Mouse (Mus musculus) intestine, embryonic 16.5 days (tissue): Measurements from ENCODE around the gene Gjd3. TPM values are rescaled to one million over a fixed set of nuclear protein-coding genes. Genes with fewer than 3 reads are reported as not detected.

Source experiments
- ATAC-seq: fragments of 200-750 bp; cut with Nextera tagmentation; 2 replicates; pipeline ENCODE4 v1.8.0; 2017; ENCODE audit warnings: moderate TSS enrichment, moderate library complexity
- H3K27ac ChIP-seq: fragments of 300-500 bp; sonication (generic); 2 replicates; pipeline ENCODE4 v1.5.1; 2014; ENCODE audit warnings: mild to moderate bottlenecking, low read length
- H3K27me3 ChIP-seq: fragments of 300-500 bp; sonication (generic); replicated peaks from 2 replicates; pipeline ENCODE4 v1.6.1; 2014; ENCODE audit warnings: low read length, control low read depth, mixed read lengths; ENCODE audit not compliant: control insufficient read depth, insufficient read depth
- H3K36me3 ChIP-seq: fragments of 300-500 bp; sonication (generic); 2 replicates; pipeline ENCODE4 v1.6.1; 2014; ENCODE audit warnings: low read length, control low read depth; ENCODE audit not compliant: control insufficient read depth, insufficient read depth
- H3K4me1 ChIP-seq: fragments of 300-500 bp; sonication (generic); 2 replicates; pipeline ENCODE4 v1.6.1; 2014; ENCODE audit warnings: low read length, control low read depth, mixed read lengths; ENCODE audit not compliant: control insufficient read depth, insufficient read depth
- H3K4me2 ChIP-seq: fragments of 300-500 bp; sonication (generic); 2 replicates; pipeline ENCODE4 v1.6.1; 2014; ENCODE audit warnings: low read depth, low read length, control low read depth
- H3K4me3 ChIP-seq: fragments of 300-500 bp; sonication (generic); 2 replicates; pipeline ENCODE4 v1.5.1; 2014; ENCODE audit warnings: mild to moderate bottlenecking, low read length
- H3K9ac ChIP-seq: fragments of 300-500 bp; sonication (generic); 2 replicates; pipeline ENCODE4 v1.6.1; 2014; ENCODE audit warnings: low read depth, low read length
- H3K9me3 ChIP-seq: fragments of 300-500 bp; sonication (generic); 2 replicates; pipeline ENCODE4 v1.6.1; 2016; ENCODE audit warnings: low read length, control low read depth; ENCODE audit not compliant: control insufficient read depth
- WGBS: fragments of 180-500 bp; shearing (Covaris S2); extraction: QIAGEN DNeasy Blood & Tissue Kit; methylation state at CpG from one replicate; pipeline ENCODE4 v1.1.7; 2014; 5-methylcytosine and 5-hydroxymethylcytosine counted together
- polyA plus RNA-seq: library from polyadenylated mRNA; unstranded; fragments of >200 nt; fragmentation: Nextera tagmentation; extraction: Ambion mirVana; gene quantifications from 2 replicates; pipeline ENCODE4 v1.2.1, GENCODE M21; 2015

The Gjd3 gene
- polyA plus RNA-seq, 1 experiment from 2014 or later: not detected

DNA sequence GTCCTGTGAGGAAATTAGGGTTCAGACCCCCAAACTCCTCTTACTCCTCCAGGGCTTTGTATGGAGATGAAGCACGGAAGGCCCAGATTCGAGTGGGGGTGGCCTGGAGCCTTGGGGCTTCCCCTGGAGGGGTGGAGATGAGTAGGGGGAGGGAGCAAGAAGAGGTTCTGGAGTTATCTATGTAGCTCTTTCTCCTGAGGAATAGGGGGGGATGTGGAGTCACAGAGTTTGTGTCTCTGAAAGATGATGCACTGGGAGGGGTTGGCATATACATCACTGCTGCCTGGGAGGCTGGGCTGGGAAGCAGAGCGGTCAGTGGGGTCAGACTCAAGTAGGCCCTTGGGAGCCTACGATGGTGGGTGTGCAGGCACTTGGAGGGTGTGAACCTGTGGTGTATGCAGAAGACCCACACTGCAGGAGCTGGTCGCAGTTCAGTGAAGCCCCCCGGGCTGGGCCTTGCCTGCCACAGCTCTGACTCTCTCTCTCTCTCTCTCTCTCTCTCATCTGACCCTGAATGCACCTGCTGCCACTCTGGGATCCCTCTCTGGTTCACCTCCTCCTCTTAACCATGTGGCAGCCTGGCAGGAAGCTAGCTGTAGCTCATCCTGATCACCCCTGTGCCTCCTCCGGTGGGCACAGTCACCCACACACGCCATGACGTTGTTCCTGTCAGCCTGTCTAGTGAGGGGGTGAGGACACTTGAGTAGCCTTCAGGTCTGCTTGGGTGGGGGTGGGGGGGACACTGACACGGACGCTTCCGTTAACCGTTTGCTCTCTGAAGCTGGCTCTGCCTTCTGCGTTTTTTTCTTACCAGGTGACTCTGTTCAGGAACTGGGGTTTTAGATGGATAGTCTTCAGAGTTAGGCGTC, 43.5 kb downstream of the Gjd3 start:
- no peaks in the 10 kb centered on the region for H3K27me3 ChIP-seq
- WGBS: 37% methylated on average over 15 of the region's 15 CpGs
- no peaks in the 10 kb centered on the region for H3K36me3 ChIP-seq
- H3K27ac ChIP-seq: peak overlapping the region; percentile 95
- ATAC-seq: no peak
- H3K9me3 ChIP-seq: no peaks in the 10 kb centered on the region
- H3K4me2 ChIP-seq: peak overlapping the region; percentile 90
- H3K9ac ChIP-seq: peak overlapping the region; percentile 87
- H3K4me3 ChIP-seq: peak overlapping the region; percentile 89
- peaks cover 85% of the 10 kb centered on the region for H3K4me1 ChIP-seq

DNA sequence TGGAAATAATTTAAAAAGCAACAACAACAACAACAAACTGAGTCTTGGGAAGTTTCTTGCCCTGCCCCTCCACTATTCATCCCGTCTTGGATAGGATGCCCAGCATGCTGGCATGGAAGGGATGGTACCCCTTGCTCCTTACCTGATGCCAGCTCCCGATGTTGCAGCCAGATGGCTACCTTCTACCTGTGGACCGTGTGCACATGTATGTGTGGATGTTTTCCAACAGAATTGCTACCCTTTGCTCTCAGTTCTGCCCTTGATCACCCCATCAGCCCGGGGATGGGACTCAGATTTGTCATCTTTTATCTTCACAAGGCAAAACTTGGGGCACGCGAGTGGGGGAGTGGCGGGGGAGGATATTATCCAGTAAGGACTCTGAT, 44.1 kb downstream of the Gjd3 start:
- Histone ChIP-seq H3K27ac (peak overlapping the region; percentile 87), H3K4me1 (peaks cover 81% of the 10 kb centered on the region), H3K9ac (peak overlapping the region; percentile 87), H3K27me3 (no peaks in the 10 kb centered on the region), H3K36me3 (no peaks in the 10 kb centered on the region), H3K4me3 (peak overlapping the region; percentile 89), H3K4me2 (peak overlapping the region; percentile 90), H3K9me3 (no peaks in the 10 kb centered on the region)
- WGBS: 35% methylated on average over 7 of the region's 7 CpGs
- no peak for ATAC-seq

DNA sequence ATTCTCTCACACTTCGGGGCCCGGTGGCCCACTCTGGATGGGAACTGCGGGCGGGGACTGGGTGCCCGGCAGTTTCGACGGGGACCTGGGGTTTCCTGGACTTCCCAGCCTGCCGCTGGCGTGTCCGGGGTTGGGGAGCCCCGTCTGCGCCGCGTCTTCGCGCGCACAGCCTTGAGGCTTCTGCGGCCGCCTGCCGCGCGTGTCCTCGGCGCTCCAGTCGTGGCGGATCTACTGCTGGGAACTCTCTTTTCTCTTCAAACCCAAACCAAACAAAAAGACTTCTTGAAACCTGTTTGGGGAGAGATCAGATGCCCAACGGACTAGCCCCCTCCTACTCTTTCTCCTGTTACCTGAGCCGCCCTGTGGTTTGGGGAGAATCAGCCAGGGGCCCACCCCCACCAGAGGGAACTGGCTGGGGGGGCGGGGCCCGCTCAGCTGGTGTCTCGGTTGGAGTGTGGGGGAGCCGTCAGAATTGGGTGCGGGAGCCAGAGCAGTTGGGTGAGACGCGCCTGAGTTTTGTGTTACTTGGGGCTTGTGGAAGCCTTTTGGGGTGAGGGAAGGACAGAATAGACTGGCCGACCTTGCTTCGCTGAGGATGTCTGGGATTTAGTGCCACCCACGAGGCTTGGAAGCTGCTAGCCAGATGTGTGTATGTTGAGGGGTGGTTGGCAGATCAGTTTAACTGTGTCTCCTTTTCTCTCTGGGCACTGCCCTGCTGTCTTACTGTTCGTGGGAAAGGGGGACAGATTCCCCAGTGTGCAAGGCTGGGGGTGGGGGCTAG, 44.7 kb downstream of the Gjd3 start:
- Histone ChIP-seq H3K4me2 (peak overlapping the region; percentile 90), H3K36me3 (no peaks in the 10 kb centered on the region), H3K9me3 (no peaks in the 10 kb centered on the region), H3K9ac (peak overlapping the region; percentile 87), H3K27ac (peak overlapping the region; percentile 87), H3K4me1 (peaks cover 78% of the 10 kb centered on the region), H3K27me3 (no peaks in the 10 kb centered on the region), H3K4me3 (peak overlapping the region; percentile 89)
- WGBS: under 1% methylated on average over 39 of the region's 39 CpGs
- ATAC-seq: peak; percentile 9

DNA sequence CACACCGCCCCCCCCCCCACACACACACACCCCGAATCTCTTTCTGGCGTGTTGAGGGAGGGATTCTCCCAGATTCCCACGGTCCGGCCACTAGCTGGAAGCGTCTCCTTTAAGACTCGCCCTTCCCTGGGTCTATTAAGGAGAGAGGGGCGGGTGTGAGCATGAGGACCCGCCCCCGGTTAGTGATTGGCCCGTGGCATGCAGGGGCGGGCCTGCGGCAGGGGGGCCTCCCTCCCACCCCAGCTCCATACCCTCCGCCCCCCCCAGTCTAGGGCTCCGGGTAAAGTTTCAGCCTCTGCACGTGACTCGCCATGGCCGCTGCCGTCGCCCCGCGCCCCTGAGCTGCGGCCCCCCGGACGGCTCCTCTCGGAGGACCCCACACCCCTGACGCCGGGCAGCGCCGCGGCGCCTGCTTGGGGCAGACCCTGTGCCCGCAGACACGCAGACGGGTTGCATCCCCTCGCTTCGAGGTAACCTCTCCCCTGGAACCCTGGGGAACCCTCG, 45.4 kb downstream of the Gjd3 start:
- H3K9ac ChIP-seq: peak overlapping the region; percentile 87
- H3K36me3 ChIP-seq: no peaks in the 10 kb centered on the region
- WGBS: under 1% methylated on average over 36 of the region's 38 CpGs
- peak overlapping the region; percentile 91 for H3K27ac ChIP-seq
- H3K4me3 ChIP-seq: peak overlapping the region; percentile 89
- peaks cover 78% of the 10 kb centered on the region for H3K4me1 ChIP-seq
- no peaks in the 10 kb centered on the region for H3K27me3 ChIP-seq
- H3K9me3 ChIP-seq: no peaks in the 10 kb centered on the region
- ATAC-seq: peak; percentile 89
- peak overlapping the region; percentile 90 for H3K4me2 ChIP-seq

DNA sequence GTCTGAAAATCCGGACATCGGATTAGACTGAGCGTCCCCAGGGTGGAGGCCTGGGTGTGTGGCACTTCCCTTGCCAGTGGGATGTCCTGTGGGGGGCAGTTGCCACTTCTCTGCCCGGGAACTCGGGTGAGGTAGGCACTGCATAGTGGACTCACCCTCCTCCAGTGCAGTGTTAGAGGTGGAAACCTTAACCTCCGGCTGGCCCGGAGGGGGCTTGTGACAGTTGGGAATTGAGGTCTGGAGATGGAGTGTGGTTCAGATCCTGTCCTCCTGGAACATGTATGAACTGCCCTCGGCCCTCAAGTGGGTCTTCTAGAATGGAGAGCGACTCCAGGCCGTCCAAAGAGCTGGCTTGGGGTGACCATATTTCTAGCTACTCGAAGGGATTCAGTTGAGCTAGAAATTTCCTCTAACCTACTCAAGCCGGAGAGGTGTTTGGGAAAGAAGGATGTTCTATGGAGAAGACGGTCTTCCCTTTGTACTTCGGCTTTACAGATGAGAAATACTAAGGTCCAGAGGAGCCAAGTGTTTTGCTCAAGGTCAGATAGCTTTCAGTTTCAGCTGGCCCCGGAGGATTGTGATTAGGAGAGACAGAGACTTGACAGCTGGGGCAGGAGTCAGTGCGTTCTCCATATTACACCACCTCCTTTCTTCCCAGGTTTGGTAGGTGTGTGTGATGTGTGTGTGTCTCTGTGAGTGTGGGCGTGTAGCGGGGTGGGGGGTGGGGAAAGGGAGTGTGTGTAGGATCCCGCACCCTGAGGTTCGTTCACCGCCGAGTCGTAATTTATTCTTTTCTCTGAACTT, 46.0 kb downstream of the Gjd3 start:
- H3K9me3 ChIP-seq: no peaks in the 10 kb centered on the region
- H3K4me1 ChIP-seq: peaks cover 78% of the 10 kb centered on the region
- no peaks in the 10 kb centered on the region for H3K36me3 ChIP-seq
- peak; percentile 41 for ATAC-seq
- H3K9ac ChIP-seq: peak overlapping the region; percentile 70
- H3K4me2 ChIP-seq: peak overlapping the region; percentile 90
- H3K4me3 ChIP-seq: peak overlapping the region; percentile 89
- no peaks in the 10 kb centered on the region for H3K27me3 ChIP-seq
- 4% methylated on average over 23 of the region's 23 CpGs for WGBS
- H3K27ac ChIP-seq: peak overlapping the region; percentile 91

DNA sequence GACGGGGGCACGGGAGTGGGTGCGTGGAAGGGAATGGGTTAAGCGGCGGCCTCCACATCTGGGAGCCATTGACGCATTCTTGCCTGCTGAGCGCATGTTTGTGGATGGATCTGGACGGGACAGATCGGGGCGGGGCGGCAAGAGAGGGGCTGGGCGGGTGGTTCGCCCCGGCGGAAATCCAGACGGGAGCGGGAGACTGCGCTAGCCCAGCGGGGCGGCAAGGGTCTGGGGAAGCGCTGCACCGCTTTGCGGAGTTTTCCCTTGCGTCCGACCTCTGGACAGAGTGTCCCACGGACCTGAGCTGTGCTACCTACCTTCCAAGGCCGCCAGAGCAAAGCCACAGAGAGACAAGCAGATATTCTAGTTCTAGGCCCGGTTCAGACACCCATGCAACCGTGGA, 46.6 kb downstream of the Gjd3 start:
- H3K9ac ChIP-seq: peak overlapping the region; percentile 70
- no peaks in the 10 kb centered on the region for H3K36me3 ChIP-seq
- peak overlapping the region; percentile 90 for H3K4me2 ChIP-seq
- 4% methylated on average over 29 of the region's 29 CpGs for WGBS
- peak overlapping the region; percentile 89 for H3K4me3 ChIP-seq
- no peaks in the 10 kb centered on the region for H3K9me3 ChIP-seq
- peak; percentile 37 for ATAC-seq
- peaks cover 78% of the 10 kb centered on the region for H3K4me1 ChIP-seq
- H3K27me3 ChIP-seq: no peaks in the 10 kb centered on the region
- H3K27ac ChIP-seq: peak overlapping the region; percentile 91

DNA sequence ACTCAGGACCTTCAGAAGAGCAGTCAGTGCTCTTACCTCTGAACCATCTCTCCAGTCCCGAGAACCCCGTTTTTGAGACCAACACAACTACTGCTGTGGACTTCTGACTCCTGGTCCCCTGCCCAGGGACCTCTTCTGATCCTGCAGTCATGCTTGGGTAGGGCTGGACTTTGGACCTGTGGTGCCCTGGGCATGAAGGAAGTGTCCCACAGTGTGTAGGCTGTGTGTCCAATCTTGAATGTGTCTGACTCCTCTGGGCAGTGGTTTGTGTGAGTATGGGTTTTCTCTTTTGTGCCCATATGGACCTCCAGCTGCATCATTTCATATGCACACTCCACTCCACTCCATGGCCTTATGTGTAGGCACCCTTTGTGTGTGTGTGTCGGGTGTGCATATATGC, 47.7 kb downstream of the Gjd3 start:
- Histone ChIP-seq H3K27me3 (no peaks in the 10 kb centered on the region), H3K9me3 (no peaks in the 10 kb centered on the region), H3K4me2 (no peak overlapping the region; the same call in 1 of the 2 replicates), H3K4me1 (peaks cover 78% of the 10 kb centered on the region), H3K27ac (peak overlapping the region; percentile 73; the same call in 1 of the 2 replicates), H3K4me3 (no peak overlapping the region), H3K9ac (no peak overlapping the region), H3K36me3 (no peaks in the 10 kb centered on the region)
- 0 out of 2 replicates have a peak, but pooled peaks have one; percentile 10 for ATAC-seq
- 75% methylated on average over 3 of the region's 3 CpGs for WGBS

DNA sequence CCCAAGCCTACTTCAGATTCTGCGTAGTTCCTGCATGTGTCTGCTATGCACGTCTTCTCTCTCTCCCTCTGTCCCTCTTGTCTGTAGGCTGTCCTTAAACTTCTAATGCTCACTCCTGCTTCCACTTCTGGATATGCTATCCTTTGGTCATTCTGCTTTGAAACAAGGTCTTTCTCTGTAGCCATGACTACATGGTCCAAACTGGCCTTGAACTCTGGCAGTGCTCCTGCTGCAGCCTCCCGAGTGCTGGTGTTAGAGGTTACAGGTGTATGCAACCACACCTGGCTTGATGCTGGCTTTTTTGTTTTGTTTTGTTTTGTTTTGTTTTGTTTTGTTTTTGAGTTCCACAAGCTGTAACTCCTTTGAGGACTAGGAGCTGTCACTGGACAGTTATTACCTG, 48.4 kb downstream of the Gjd3 start:
- H3K36me3 ChIP-seq: no peaks in the 10 kb centered on the region
- H3K27me3 ChIP-seq: no peaks in the 10 kb centered on the region
- H3K4me3 ChIP-seq: no peak overlapping the region
- H3K4me1 ChIP-seq: peaks cover 78% of the 10 kb centered on the region
- WGBS: 87% methylated on average over 3 of the region's 3 CpGs
- no peak overlapping the region for H3K4me2 ChIP-seq
- no peak for ATAC-seq
- 0 out of 2 replicates have a peak overlapping the region, but pooled peaks have one; percentile 43 for H3K27ac ChIP-seq
- no peak overlapping the region for H3K9ac ChIP-seq
- no peaks in the 10 kb centered on the region for H3K9me3 ChIP-seq
